Mouse (Mus musculus): ENCODE measurements around the gene Igsf9. TPM values are rescaled to one million over a fixed set of nuclear protein-coding genes. Genes with fewer than 3 reads are reported as not detected.

The Igsf9 gene
- polyA plus RNA-seq (2012; rRNA removed), result 1.5 and 1.6 TPM in 2 replicates

DNA sequence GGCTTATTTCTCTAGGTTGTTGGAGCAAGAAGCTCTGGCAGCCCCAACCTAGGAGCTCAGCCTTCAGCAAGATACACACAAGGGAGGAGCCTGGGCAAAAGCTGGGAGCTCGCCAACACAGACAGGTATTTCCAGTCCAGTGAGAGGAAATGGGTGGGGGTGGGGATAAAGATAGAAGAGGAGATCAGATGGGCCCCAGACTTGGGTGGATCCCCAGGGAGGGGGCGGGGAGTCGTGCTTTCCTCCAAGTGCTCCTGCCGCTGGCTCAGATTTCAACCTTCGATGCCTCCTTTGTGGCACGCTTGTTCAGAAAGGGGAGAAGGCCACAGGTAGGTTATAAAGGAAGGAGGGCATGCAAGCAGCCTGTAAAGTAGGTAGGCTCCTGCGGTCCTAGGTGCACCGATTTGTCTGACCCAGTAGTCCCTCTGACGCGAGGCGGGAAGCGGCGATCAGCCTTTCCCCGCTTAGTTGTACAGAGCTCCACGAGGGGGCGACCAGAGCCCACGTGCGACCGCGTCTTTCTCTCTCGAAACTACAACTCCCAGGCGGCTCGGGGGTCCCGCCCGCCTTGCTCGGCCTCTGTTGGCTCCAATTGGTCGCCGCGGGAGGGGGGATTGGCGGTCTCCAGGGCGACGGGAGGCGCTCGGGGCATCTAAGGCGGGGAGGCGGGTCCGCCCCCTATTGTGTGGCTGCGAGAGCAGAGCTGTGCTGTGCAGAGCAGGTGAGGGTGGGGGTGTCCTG, at the start of gene Igsf9:
Gene Igsf9 (plus strand): TSS at position 249 of the 741 bp plus-strand sequence.

GRCm38 (mm10) chr1:172475054-172475741, 6.4 kb upstream of the Igsf9 start, which contains the start of gene Slamf9:
Gene Slamf9 (plus strand): TSS chr1:172475358.

DNA sequence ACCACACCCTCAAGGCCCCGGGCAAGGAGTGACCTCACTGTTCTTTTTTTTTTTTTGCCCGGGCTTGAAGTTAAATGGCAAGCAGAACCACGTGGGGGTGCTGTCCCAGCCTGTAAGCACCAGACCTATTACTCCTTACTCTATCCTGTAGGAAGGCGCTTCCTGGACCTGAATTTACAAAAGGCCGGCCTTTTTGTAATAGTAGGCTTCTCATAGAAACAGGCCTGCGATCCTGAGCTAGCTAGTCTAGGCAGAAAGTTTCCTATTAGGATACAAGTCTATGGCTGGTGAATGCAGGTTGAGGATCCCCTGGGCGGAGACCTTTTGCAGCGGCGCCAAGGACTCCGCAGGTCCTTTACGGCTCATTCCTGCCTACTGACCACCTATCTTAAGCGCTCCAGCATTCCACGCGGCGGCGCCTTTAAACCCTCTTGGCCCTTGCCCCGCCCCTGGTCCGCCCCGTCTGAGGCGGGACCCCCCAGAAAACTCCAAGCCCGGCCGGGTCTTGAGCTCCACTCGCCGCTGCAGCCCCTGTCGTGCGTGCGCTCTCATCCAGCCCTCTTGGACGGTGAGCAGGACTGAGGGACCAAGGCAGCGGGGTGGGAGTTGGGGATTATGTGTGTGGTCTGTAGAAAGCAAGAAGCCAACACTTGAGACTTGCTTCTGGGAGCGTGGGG, 18.3 kb downstream of the Igsf9 start, which contains the start of gene Tagln2:
Gene Tagln2 (plus strand): TSS at position 283 of the 677 bp plus-strand sequence.

DNA sequence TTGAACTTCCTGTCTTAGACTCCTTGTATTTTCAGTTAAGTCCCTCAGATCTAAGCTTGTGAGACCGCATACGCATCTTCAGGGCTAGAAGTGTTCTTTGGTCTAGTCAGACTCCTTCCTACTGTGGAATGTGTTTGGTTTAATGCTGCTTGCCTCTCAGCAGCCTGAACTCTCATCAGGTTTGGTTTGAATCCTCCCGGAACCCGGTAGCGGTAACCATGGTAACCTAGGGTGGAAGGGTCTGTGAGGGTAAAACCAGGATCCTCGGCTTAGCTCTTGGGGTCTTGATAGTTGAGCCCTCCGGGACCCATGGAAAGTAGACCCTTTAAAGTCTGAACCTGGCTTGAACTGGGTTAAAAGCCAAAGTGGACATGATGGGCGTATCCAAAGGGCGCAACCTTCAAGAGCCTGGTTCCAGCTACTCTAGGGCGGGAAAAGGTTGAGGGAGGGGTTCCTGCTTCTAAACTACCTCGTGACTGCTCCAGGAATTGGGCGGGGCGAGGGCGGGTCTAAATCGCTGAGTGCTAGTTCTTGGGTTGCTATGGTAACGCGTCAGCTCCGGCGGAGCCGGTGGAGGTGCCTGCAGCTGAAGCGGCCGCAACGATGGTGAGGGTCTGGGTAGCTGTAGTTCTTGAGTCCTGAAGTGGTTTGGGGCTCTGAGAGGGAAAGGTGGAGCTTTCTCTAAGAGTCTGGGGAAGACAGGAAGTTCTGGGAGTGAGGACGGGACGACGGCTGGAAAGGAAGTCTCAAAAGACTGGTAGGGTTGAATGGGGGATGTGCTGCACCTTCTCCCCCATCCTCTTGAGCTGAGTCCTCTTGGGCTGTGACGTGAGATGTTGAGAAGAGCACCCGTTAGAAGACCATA, 39.2 kb downstream of the Igsf9 start, which contains the start of gene Cfap45:
Gene Cfap45 (plus strand): TSS at position 226 of the 865 bp plus-strand sequence.

Other genes with a start within 250 kb of the Igsf9 start
- gene Atp1a4, start 223.4 kb upstream of the Igsf9 start, polyA plus RNA-seq (2012; rRNA removed), result 0.01 TPM in 2 replicates
- gene Igsf8, start 220.1 kb upstream of the Igsf9 start, polyA plus RNA-seq (2012; rRNA removed), result 13.8 and 14.8 TPM in 2 replicates
- gene Atp1a2, start 183.7 kb upstream of the Igsf9 start, polyA plus RNA-seq (2012; rRNA removed), result 0.08 and 0.28 TPM in 2 replicates
- 0.03 and 0.05 TPM in 2 replicates for gene Kcnj9, start 152.5 kb upstream of the Igsf9 start, polyA plus RNA-seq (2012; rRNA removed)
- 0.15 TPM in 2 replicates for gene Kcnj10, start 140.6 kb upstream of the Igsf9 start, polyA plus RNA-seq (2012; rRNA removed)
- gene Pigm, start 105.2 kb upstream of the Igsf9 start, polyA plus RNA-seq (2012; rRNA removed), result 4.2 and 5.5 TPM in 2 replicates
- gene Slamf9, start 6.4 kb upstream of the Igsf9 start, polyA plus RNA-seq (2012; rRNA removed), result 0.90 and 1.3 TPM in 2 replicates
- 73.2 and 82.2 TPM in 2 replicates for gene Tagln2, start 18.3 kb downstream of the Igsf9 start, polyA plus RNA-seq (2012; rRNA removed)
- 0.23 and 0.29 TPM in 2 replicates for gene Cfap45, start 39.0 kb downstream of the Igsf9 start, polyA plus RNA-seq (2012; rRNA removed)
- gene Vsig8, start 74.2 kb downstream of the Igsf9 start, polyA plus RNA-seq (2012; rRNA removed), result 0.02 TPM in 1 of 2 replicates, not detected in the other
- 0.05 and 0.06 TPM in 2 replicates for gene Slamf8, start 108.8 kb downstream of the Igsf9 start, polyA plus RNA-seq (2012; rRNA removed)
- gene Fcrl6, start 120.8 kb downstream of the Igsf9 start, polyA plus RNA-seq (2012; rRNA removed), result not detected in 2 replicates
- 3.6 and 3.7 TPM in 2 replicates for gene Dusp23, start 151.2 kb downstream of the Igsf9 start, polyA plus RNA-seq (2012; rRNA removed)
- 11.7 and 13.0 TPM in 2 replicates for gene Crp, start 216.3 kb downstream of the Igsf9 start, polyA plus RNA-seq (2012; rRNA removed)